Mouse (Mus musculus) testis, adult 2 months (tissue): Measurements from ENCODE around the gene Diexf.

ENCODE experiments used
- CTCF ChIP-seq: fragments of 200-500 bp; IDR thresholded peaks from 2 replicates; pipeline ENCODE4 v1.5.1; 2012; ENCODE audit warnings: low read depth, mild to moderate bottlenecking, inconsistent platforms, low read length, moderate library complexity; ENCODE audit not compliant: control insufficient read depth, insufficient read depth, insufficient replicate concordance
- POLR2A ChIP-seq: fragments of 200-500 bp; IDR thresholded peaks from 2 replicates; pipeline ENCODE4 v1.6.1; 2012; ENCODE audit warnings: low read depth, mild to moderate bottlenecking, inconsistent platforms, low read length, moderate library complexity; ENCODE audit not compliant: control insufficient read depth

DNA sequence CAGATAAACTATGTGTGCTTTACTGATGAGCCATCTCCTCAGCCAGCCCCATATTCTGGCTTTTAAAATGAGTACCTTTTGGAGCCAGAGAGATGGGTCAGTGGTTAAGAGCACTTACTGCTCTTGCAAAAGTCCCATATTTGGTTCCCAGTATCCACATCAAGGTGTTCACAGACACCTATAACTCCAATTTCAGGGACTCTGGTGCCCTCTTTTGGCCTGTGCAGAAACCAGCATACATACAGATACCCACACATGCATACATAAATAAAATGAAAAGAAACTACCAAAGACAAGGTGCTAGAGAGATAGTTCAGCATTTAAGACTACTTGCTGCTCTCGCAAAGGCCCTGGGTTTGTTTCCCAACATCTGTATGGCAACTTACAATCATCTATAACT, 46.1 kb downstream of the Diexf start:
- TF ChIP-seq CTCF (no peak), POLR2A (no peak)
